Mouse (Mus musculus) bone marrow, adult 2 months (tissue): ENCODE data around the gene Elovl5. TPM values are rescaled to one million over a fixed set of nuclear protein-coding genes. Genes with fewer than 3 reads are reported as not detected.

ENCODE experiments used
- H3K27ac ChIP-seq: fragments of 200-500 bp; 2 replicates; pipeline ENCODE4 v1.5.1; 2012; ENCODE audit warnings: low read depth, mild to moderate bottlenecking, control low read depth, inconsistent platforms, low read length; ENCODE audit not compliant: control insufficient read depth, poor library complexity, insufficient read depth
- H3K4me1 ChIP-seq: fragments of 200-500 bp; 2 replicates; pipeline ENCODE4 v1.6.1; 2011; ENCODE audit warnings: low read length; ENCODE audit not compliant: control insufficient read depth, insufficient read depth
- H3K4me3 ChIP-seq: fragments of 200-500 bp; replicated peaks from 2 replicates; pipeline ENCODE3; 2011; ENCODE audit warnings: mild to moderate bottlenecking, low read depth, low read length, control low read depth; ENCODE audit not compliant: control insufficient read depth
- CTCF ChIP-seq: fragments of 200-500 bp; IDR thresholded peaks from 2 replicates; pipeline ENCODE4 v1.5.1; 2011; ENCODE audit warnings: low read length, control low read depth; ENCODE audit not compliant: control insufficient read depth, insufficient read depth
- POLR2A ChIP-seq: fragments of 200-500 bp; IDR thresholded peaks from 2 replicates; pipeline ENCODE4 v1.6.1; 2011; ENCODE audit warnings: low read depth, mild to moderate bottlenecking, control low read depth, low read length, borderline replicate concordance; ENCODE audit not compliant: control insufficient read depth
- WGBS: fragments of 180-500 bp; shearing (Covaris S2); methylation state at CpG from one replicate; pipeline ENCODE4 v1.1.7; 2018; 5-methylcytosine and 5-hydroxymethylcytosine counted together
- polyA plus RNA-seq: library from polyadenylated mRNA; stranded (reverse); fragments of >200 nt; gene quantifications from 2 replicates; pipeline ENCODE4 v1.2.4, GENCODE M21; 2011; ENCODE audit warnings: low replicate concordance; ENCODE audit not compliant: missing spikeins, insufficient read depth, insufficient read length

Elovl5 gene
- polyA plus RNA-seq = 5.0 and 13.7 TPM in 2 replicates

DNA sequence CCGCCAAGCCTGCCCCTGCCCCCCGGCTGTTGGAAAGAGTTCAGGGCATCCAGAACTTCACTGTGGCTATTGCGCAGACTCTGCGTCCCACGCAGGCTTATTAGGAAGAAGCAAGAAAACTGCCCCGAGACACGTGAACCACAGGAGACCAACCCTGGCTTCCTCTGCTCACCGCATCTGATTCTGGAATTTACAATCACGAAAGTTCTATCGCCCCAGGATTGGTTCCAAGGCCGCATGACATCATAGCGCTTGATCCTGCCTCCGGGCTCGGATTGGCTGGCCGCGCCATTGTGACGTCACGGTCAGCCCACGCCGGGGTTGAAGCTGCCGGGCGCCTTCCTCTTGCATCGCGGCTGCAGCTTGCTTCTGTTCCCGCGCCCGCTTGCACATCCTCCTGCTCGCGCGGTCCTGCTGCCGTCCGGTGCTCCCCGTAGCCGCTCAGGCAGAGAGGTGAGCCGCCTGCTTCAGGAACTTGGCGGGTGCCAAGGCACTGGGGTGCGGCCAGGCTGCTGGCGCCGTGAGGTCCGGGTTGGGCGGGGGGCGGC is at the start of gene Elovl5:
TSS of gene Elovl5 (plus strand) at position 291 of the 548 bp plus-strand sequence.
- H3K4me1 ChIP-seq = peaks cover 1% of the 10 kb centered on the region
- H3K27ac ChIP-seq = peak within 1 kb of the TSS; percentile 74
- under 1% methylated on average over 42 of the region's 42 CpGs for WGBS
- TF ChIP-seq POLR2A (peak; percentile 76; the same call in 1 of the 2 replicates), CTCF (no peak)
- H3K4me3 ChIP-seq = peak within 1 kb of the TSS; percentile 78

DNA sequence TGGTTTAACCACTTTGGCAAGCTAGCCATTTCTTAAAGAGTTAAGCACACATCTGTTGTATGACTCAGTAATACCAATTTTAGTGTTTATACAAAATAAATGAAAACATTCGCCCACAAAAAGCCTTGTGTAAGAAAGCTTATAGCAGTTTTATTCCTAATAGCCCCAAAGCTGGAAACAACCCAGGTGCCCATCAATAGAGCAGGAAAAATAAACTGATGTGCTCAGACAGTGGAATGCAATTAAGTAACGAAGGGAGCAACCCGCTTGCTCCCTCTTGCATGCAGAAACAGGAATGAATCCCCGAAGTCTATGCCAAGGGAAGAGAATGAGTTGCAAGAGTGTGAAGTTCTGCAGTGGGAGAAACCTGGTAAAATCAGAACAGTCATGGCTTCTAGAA is 25.7 kb upstream of the Elovl5 start:
- 77% methylated on average over 4 of the region's 4 CpGs for WGBS
- Histone ChIP-seq H3K4me3 (no peak overlapping the region), H3K27ac (no peak overlapping the region), H3K4me1 (no peaks in the 10 kb centered on the region)
- TF ChIP-seq CTCF (no peak), POLR2A (no peak)

DNA sequence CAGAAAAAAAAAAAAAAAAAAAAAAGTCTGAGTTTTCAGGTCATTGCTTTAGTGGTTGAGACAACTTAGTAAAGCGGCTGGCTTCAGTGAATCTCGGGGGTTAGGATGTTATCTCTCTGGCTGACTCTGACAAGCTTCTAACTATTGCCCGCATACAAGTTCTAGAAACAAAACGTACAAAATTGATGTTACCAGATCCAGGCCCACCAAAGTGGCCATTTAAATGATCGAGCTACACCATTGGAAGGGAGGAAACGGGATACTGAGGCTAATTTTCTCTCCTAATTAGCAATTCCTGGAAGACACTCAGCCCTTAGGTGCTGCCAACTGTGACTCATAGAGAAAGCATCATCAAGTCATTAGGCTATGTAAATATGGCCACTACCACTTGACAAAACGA is 18.6 kb upstream of the Elovl5 start:
- WGBS = 75% methylated on average over 7 of the region's 7 CpGs

DNA sequence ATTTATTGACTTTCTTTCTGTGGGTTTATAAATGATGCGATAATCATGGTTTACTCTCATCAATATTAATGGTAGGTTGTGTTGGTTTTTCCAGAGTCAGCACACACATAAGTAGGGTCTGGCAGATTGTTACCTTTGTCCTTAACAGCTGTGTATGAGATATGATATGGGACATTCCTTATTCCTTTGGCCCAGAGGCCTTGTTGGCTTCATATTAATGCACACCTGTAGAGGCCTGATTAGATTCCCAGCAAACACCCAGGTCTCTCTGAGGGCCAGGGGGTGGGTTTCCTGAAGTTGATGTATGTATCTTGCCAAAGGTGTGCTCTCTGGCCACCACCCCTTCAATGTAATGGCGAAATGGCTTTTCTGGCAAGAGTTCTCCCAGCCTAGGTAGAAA is 13.0 kb upstream of the Elovl5 start:
- H3K4me1 ChIP-seq = no peaks in the 10 kb centered on the region
- no peak overlapping the region for H3K27ac ChIP-seq
- H3K4me3 ChIP-seq = no peak overlapping the region
- no peak for TF ChIP-seq CTCF
- TF ChIP-seq POLR2A = no peak
- 89% methylated on average over 2 of the region's 2 CpGs for WGBS

More for the DNA sequence above, 18.6 kb upstream of the Elovl5 start:
- no peak overlapping the region for H3K4me3 ChIP-seq
- no peak overlapping the region for H3K27ac ChIP-seq
- TF ChIP-seq CTCF = no peak
- TF ChIP-seq POLR2A = no peak
- no peaks in the 10 kb centered on the region for H3K4me1 ChIP-seq

DNA sequence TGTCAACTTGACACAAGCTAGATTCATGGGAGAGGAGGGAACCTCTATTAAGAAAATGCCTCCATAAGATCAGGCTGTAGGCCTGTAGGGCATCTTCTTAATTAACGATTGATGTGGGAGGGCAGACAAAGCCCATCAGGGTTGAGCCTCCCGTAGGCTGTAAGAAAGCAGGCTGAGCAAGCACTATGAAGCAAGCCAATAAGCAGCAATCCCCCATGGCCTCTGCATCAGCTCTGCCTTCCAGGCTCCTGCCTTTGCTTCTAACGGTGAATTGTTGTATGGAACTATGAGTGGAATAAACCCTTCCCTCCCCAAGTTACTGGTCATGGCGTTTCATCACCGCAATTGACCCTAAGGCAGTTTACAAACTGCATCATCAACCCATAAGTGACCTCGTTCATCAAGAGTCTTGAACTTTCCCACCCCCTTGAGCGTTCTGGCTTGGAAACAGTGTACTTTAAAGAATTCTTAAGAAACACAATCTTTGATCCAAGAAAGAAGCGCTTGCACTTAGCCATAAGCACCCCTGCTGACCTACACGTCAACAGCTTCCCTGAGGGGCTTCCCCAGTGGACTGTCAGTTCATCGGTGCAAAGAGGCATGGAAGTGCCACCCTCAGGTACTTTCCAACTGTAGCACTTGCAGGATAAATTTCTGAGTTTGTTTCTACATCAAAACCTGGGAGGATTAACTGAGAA is 7.4 kb upstream of the Elovl5 start:
- WGBS = 54% methylated on average over 10 of the region's 10 CpGs
- no peak for TF ChIP-seq CTCF
- no peak for TF ChIP-seq POLR2A
- Histone ChIP-seq H3K4me3 (no peak overlapping the region), H3K4me1 (peaks cover 1% of the 10 kb centered on the region), H3K27ac (no peak overlapping the region)

DNA sequence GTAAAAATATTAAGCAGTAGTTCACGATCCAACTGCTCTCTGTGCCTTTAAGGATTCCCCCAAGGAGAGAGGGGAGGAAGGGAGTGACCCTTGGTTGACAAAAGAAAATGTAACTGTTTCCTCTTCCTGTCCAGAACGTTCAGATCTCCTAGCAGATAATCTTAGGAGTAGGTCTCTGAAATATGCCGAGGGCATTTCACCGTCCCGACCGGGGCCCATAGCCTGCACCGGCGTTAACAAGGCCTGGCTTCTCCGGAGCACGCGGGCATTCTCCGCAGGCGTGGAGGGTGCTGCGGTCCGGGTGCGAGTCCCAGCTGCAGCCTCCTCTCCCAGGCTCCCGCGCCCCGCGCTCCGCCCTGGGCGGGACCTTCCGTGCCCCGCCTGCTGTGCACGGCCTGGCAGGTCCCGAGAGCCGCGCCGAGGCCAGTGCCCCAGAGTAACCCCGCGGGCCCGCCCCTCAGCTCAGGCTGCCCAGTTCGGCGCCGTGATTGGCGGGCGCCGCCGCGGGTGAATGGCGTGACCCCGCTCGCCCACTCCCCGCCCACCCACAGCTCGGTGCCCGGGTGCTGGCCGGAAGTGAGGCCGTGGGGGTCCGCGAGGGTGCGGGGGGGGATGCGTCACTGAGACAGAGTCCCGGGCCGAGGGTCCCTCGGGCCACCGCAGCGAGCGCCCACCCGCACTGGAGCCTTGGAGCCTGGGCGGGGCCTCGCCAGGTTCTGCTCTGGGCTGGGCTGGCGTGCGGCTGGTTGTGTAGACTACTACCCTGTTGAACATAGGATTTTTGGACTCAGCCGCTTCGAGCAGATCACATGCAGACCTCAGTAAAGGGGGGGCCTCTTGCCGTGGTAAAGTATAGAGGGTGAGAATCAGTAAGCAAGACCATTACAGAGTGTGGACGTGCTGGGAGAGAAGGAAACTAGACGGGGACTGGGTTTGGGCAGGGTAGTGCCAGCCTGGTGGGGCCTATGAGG is 6.6 kb upstream of the Elovl5 start:
- H3K4me1 ChIP-seq = peaks cover 1% of the 10 kb centered on the region
- WGBS = under 1% methylated on average over 68 of the region's 68 CpGs
- peak overlapping the region; percentile 75 for H3K4me3 ChIP-seq
- peak overlapping the region; percentile 97 for H3K27ac ChIP-seq
- TF ChIP-seq CTCF (no peak), POLR2A (peak; percentile 70; the same call in 1 of the 2 replicates)

DNA sequence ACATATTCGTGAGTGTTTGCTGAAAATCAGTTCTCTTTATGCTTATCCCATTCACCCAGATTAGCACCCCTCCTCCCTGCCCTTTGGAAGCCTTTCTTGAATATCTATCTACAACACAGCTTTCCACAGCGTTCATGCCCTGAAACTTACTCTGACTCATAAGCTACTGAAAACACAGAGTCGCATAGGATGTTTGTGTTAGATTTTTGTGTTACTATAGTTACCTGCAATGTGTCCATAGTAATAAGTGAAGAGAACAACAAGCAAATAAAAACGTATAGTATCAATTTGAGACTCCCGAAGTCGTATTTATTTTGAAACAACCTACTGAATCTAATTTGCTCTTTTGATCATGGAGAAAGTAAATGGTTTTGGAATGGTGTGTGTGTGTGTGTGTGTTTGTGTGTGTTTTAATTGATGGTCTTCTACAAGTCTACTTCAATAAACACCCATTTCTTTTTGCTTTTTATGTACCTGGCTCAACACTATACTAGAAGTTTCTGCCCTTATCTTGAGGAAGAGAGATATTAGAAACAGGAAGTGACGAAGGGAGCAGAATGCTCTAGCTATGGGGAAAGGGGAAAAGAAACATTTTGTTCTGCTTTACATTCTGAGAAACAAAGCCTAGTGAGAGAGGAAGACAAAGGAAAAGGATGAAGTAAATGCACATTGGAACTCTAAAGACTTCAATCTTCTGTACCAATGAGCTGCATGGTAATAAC is 5.5 kb upstream of the Elovl5 start:
- no peak overlapping the region for H3K27ac ChIP-seq
- no peak overlapping the region for H3K4me3 ChIP-seq
- WGBS = 18% methylated on average over 7 of the region's 7 CpGs
- H3K4me1 ChIP-seq = peaks cover 1% of the 10 kb centered on the region
- no peak for TF ChIP-seq CTCF
- TF ChIP-seq POLR2A = no peak
